Mouse (Mus musculus) kidney, embryonic 16.5 days (tissue): Measurements from ENCODE around the gene Myl4. TPM values are rescaled to one million over a fixed set of nuclear protein-coding genes. Genes with fewer than 3 reads are reported as not detected.

Experiments
- ATAC-seq: fragments of 200-750 bp; cut with Nextera tagmentation; 2 replicates; pipeline ENCODE4 v1.8.0; 2017; ENCODE audit warnings: moderate TSS enrichment; ENCODE audit not compliant: low FRiP score, low TSS enrichment
- H3K27ac ChIP-seq: fragments of 300-500 bp; sonication (generic); 2 replicates; pipeline ENCODE4 v1.5.1; 2014; ENCODE audit warnings: low read length
- H3K27me3 ChIP-seq: fragments of 300-500 bp; sonication (generic); 2 replicates; pipeline ENCODE4 v1.6.1; 2014; ENCODE audit warnings: low read length, control low read depth, mixed read lengths; ENCODE audit not compliant: insufficient read depth
- H3K36me3 ChIP-seq: fragments of 300-500 bp; sonication (generic); 2 replicates; pipeline ENCODE4 v1.6.1; 2014; ENCODE audit warnings: low read length, control low read depth, mixed read lengths; ENCODE audit not compliant: insufficient read depth
- H3K4me1 ChIP-seq: fragments of 300-500 bp; sonication (generic); 2 replicates; pipeline ENCODE4 v1.6.1; 2014; ENCODE audit warnings: low read length, control low read depth, mixed read lengths; ENCODE audit not compliant: insufficient read depth
- H3K4me2 ChIP-seq: fragments of 300-500 bp; sonication (generic); replicated peaks from 2 replicates; pipeline ENCODE4 v1.6.1; 2014; ENCODE audit warnings: low read depth, low read length
- H3K4me3 ChIP-seq: fragments of 300-500 bp; sonication (generic); 2 replicates; pipeline ENCODE4 v1.5.1; 2014; ENCODE audit warnings: mild to moderate bottlenecking, low read length
- H3K9ac ChIP-seq: fragments of 300-500 bp; sonication (generic); replicated peaks from 2 replicates; pipeline ENCODE4 v1.6.1; 2014; ENCODE audit warnings: low read length
- H3K9me3 ChIP-seq: fragments of 300-500 bp; sonication (generic); 2 replicates; pipeline ENCODE4 v1.6.1; 2016; ENCODE audit warnings: low read length, control low read depth
- WGBS: fragments of 180-500 bp; shearing (Covaris S2); extraction: QIAGEN DNeasy Blood & Tissue Kit; methylation state at CpG from one replicate; pipeline ENCODE4 v1.1.7; 2014; 5-methylcytosine and 5-hydroxymethylcytosine counted together
- polyA plus RNA-seq: library from polyadenylated mRNA; unstranded; fragments of >200 nt; fragmentation: Nextera tagmentation; extraction: Ambion mirVana; gene quantifications from 2 replicates; pipeline ENCODE4 v1.2.1, GENCODE M21; 2015

The Myl4 gene
- polyA plus RNA-seq, 1 experiment from 2014 or later, result 11.6 TPM

- Histone ChIP-seq H3K4me2 (no peak overlapping the region), H3K4me3 (no peak overlapping the region), H3K9me3 (no peaks in the 10 kb centered on the region), H3K27ac (no peak overlapping the region), H3K4me1 (no peaks in the 10 kb centered on the region; the same call in 1 of the 2 replicates), H3K9ac (no peak overlapping the region), H3K27me3 (peaks cover 20% of the 10 kb centered on the region; the same call in 1 of the 2 replicates), H3K36me3 (no peaks in the 10 kb centered on the region)
- 66% methylated on average over 4 of the region's 4 CpGs for WGBS
- ATAC-seq, result no peak
These were observed 59.3 kb downstream of the Myl4 start for GRCm38 (mm10) chr11:104609733-104610132.

GRCm38 (mm10) chr11:104611579-104612151, 61.2 kb downstream of the Myl4 start:
- Histone ChIP-seq H3K4me1 (no peaks in the 10 kb centered on the region; the same call in 1 of the 2 replicates), H3K9me3 (no peaks in the 10 kb centered on the region), H3K9ac (no peak overlapping the region), H3K27me3 (peaks cover 20% of the 10 kb centered on the region; the same call in 1 of the 2 replicates), H3K27ac (no peak overlapping the region), H3K4me3 (no peak overlapping the region), H3K4me2 (no peak overlapping the region), H3K36me3 (no peaks in the 10 kb centered on the region)
- no peak for ATAC-seq
- 29% methylated on average over 4 of the region's 4 CpGs for WGBS

- Histone ChIP-seq H3K9ac (no peak overlapping the region), H3K4me1 (no peaks in the 10 kb centered on the region; the same call in 1 of the 2 replicates), H3K27ac (no peak overlapping the region), H3K4me2 (no peak overlapping the region), H3K4me3 (no peak overlapping the region), H3K9me3 (no peaks in the 10 kb centered on the region), H3K36me3 (no peaks in the 10 kb centered on the region), H3K27me3 (peaks cover 19% of the 10 kb centered on the region; the same call in 1 of the 2 replicates)
- WGBS, result 83% methylated on average over 10 of the region's 10 CpGs
- ATAC-seq, result no peak
These were observed 63.1 kb downstream of the Myl4 start for GRCm38 (mm10) chr11:104613551-104613950.

- WGBS, result 91% methylated on average over 2 of the region's 2 CpGs
- ATAC-seq, result no peak
These were observed 63.7 kb downstream of the Myl4 start for GRCm38 (mm10) chr11:104614130-104614529.

DNA sequence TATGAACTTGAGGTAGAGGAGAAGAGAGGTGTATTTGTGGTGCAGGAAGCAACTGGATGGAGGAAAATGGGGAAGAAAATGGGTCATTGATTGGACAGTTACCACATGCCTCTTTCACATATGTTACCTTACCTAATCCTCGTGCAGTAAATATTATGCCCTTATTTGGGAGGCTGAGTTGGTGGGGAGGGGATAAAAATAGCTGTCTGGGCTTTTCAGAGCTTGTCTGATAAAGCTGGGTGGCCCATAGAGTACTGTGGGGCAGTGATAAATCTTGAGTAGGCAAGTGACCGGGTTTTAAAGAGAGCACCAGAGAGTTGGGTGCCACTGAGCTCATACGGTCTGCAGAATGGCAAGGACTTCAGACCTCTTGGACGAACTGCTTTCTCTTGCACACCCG, 65.7 kb downstream of the Myl4 start:
- WGBS, result 69% methylated on average over 5 of the region's 5 CpGs
- peaks cover 7% of the 10 kb centered on the region; the same call in 1 of the 2 replicates for H3K4me1 ChIP-seq
- H3K4me3 ChIP-seq, result no peak overlapping the region
- H3K4me2 ChIP-seq, result no peak overlapping the region
- no peak overlapping the region for H3K9ac ChIP-seq
- no peaks in the 10 kb centered on the region for H3K36me3 ChIP-seq
- H3K27ac ChIP-seq, result no peak overlapping the region
- ATAC-seq, result no peak
- H3K9me3 ChIP-seq, result no peaks in the 10 kb centered on the region
- no peaks in the 10 kb centered on the region for H3K27me3 ChIP-seq

More at GRCm38 (mm10) chr11:104614130-104614529, 63.7 kb downstream of the Myl4 start:
- H3K9ac ChIP-seq, result no peak overlapping the region
- no peaks in the 10 kb centered on the region for H3K4me1 ChIP-seq
- H3K9me3 ChIP-seq, result no peaks in the 10 kb centered on the region
- peaks cover 13% of the 10 kb centered on the region; the same call in 1 of the 2 replicates for H3K27me3 ChIP-seq
- H3K4me2 ChIP-seq, result no peak overlapping the region
- no peaks in the 10 kb centered on the region for H3K36me3 ChIP-seq
- H3K4me3 ChIP-seq, result no peak overlapping the region
- no peak overlapping the region for H3K27ac ChIP-seq

DNA sequence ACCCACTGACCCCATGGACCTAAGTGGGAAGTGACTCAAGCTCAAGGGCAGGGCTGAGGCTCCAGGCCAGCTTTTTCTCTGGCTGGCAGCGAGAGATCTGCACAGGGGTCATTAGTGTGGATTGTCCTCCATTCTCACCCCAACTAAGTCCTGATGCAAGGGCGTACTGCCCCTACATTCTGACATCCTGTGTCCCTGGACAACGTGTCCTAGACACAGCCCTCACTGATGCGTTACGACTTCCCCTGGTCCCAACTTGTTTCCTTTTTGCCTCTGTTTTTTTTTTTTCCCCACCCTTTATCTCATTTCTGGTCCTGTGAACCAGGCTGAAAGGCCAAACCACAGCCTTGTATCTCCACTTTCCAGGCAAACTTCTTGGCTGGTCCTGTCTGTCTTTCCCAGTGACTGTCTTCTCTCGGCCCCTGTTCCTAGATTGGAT, 68.2 kb downstream of the Myl4 start:
- Histone ChIP-seq H3K4me2 (no peak overlapping the region), H3K27ac (no peak overlapping the region), H3K9ac (no peak overlapping the region), H3K4me3 (no peak overlapping the region), H3K9me3 (no peaks in the 10 kb centered on the region), H3K4me1 (peaks cover 7% of the 10 kb centered on the region; the same call in 1 of the 2 replicates), H3K27me3 (no peaks in the 10 kb centered on the region), H3K36me3 (no peaks in the 10 kb centered on the region)
- ATAC-seq, result no peak
- WGBS, result 63% methylated on average over 6 of the region's 6 CpGs

GRCm38 (mm10) chr11:104619084-104620022, 68.9 kb downstream of the Myl4 start:
- H3K4me2 ChIP-seq, result no peak overlapping the region
- H3K9ac ChIP-seq, result no peak overlapping the region
- H3K27ac ChIP-seq, result no peak overlapping the region
- whole genome bisulfite sequencing, result 59% methylated on average over 13 of the region's 13 CpGs
- ATAC-seq, result no peak
- H3K36me3 ChIP-seq, result no peaks in the 10 kb centered on the region
- no peak overlapping the region for H3K4me3 ChIP-seq
- H3K9me3 ChIP-seq, result no peaks in the 10 kb centered on the region
- no peaks in the 10 kb centered on the region for H3K27me3 ChIP-seq
- peaks cover 7% of the 10 kb centered on the region; the same call in 1 of the 2 replicates for H3K4me1 ChIP-seq

- Histone ChIP-seq H3K27me3 (no peaks in the 10 kb centered on the region), H3K27ac (no peak overlapping the region), H3K36me3 (no peaks in the 10 kb centered on the region), H3K4me1 (peaks cover 28% of the 10 kb centered on the region), H3K9me3 (no peaks in the 10 kb centered on the region), H3K4me2 (no peak overlapping the region), H3K9ac (no peak overlapping the region), H3K4me3 (no peak overlapping the region)
- 47% methylated on average over 10 of the region's 12 CpGs for WGBS
- no peak for ATAC-seq
These were observed 71.8 kb downstream of the Myl4 start for GRCm38 (mm10) chr11:104622040-104622962.

GRCm38 (mm10) chr11:104624791-104625391, 74.4 kb downstream of the Myl4 start:
- H3K4me1 ChIP-seq, result peaks cover 21% of the 10 kb centered on the region
- ATAC-seq, result peak; percentile 53; the same call in 1 of the 2 replicates
- no peaks in the 10 kb centered on the region for H3K9me3 ChIP-seq
- H3K36me3 ChIP-seq, result no peaks in the 10 kb centered on the region
- 36% methylated on average over 6 of the region's 6 CpGs for WGBS
- peak overlapping the region; percentile 65 for H3K27ac ChIP-seq
- H3K4me3 ChIP-seq, result no peak overlapping the region
- H3K9ac ChIP-seq, result no peak overlapping the region
- H3K27me3 ChIP-seq, result no peaks in the 10 kb centered on the region
- 0 out of 2 replicates have a peak overlapping the region, but pooled peaks have one; percentile 15 for H3K4me2 ChIP-seq
